Mouse (Mus musculus) MEL (cell line): ENCODE measurements around the gene Eif2ak3.

Experiments
- CTCF ChIP-seq, 3 experiments: IDR thresholded peaks in 2 of 3; conservative IDR thresholded peaks in 1 of 3; 2 replicates each; pipeline ENCODE4 v1.5.1; 2011 to 2012; ENCODE audit warnings: low read length in 3 of 3, low read depth in 2 of 3, mild to moderate bottlenecking in 2 of 3, improper control_type of control experiment in 1 of 3, inconsistent platforms in 1 of 3, mixed read lengths in 1 of 3, moderate library complexity in 1 of 3; ENCODE audit not compliant: control insufficient read depth in 1 of 3, insufficient read depth in 1 of 3, poor library complexity in 1 of 3, severe bottlenecking in 1 of 3
- EP300 ChIP-seq, 2 experiments: IDR thresholded peaks; 2 replicates each; pipeline ENCODE4 v1.6.1; 2011; ENCODE audit warnings: improper control_type of control experiment in 2 of 2, low read length in 2 of 2, low read depth in 1 of 2, mild to moderate bottlenecking in 1 of 2
- ETS1 ChIP-seq: IDR thresholded peaks from 2 replicates; pipeline ENCODE4 v1.6.1; 2012; ENCODE audit warnings: low read depth, mild to moderate bottlenecking, inconsistent platforms, low read length, improper control_type of control experiment, moderate library complexity
- GATA1 ChIP-seq: IDR thresholded peaks from 2 replicates; pipeline ENCODE4 v1.6.1; 2011; ENCODE audit warnings: low read depth, low read length, improper control_type of control experiment
- MAFK ChIP-seq: IDR thresholded peaks from 2 replicates; pipeline ENCODE4 v1.6.1; 2011; ENCODE audit warnings: low read depth, mild to moderate bottlenecking, low read length, improper control_type of control experiment, borderline replicate concordance
- MAX ChIP-seq: IDR thresholded peaks from 2 replicates; pipeline ENCODE4 v1.6.1; 2011; ENCODE audit warnings: low read length, improper control_type of control experiment
- MXI1 ChIP-seq: IDR thresholded peaks from 2 replicates; pipeline ENCODE4 v1.6.1; 2011; ENCODE audit warnings: mild to moderate bottlenecking, low read depth, low read length, improper control_type of control experiment
- NELFE ChIP-seq: IDR thresholded peaks from 2 replicates; pipeline ENCODE4 v1.6.1; 2011; ENCODE audit warnings: low read depth, low read length, improper control_type of control experiment
- POLR2A ChIP-seq, 2 experiments: IDR thresholded peaks; 2 replicates each; pipeline ENCODE4 v1.6.1; 2011 to 2012; ENCODE audit warnings: low read length in 2 of 2, mild to moderate bottlenecking in 2 of 2, control low read depth in 1 of 2, improper control_type of control experiment in 1 of 2, low read depth in 1 of 2, moderate library complexity in 1 of 2; ENCODE audit not compliant: control insufficient read depth in 1 of 2, insufficient read depth in 1 of 2, poor library complexity in 1 of 2

- TF ChIP-seq MAFK (no peak), CTCF (IDR thresholded peaks at IDR 0.05 in 2 of 3, conservative IDR thresholded peaks at IDR 0.05 in 1 of 3; ENCODE audit: control insufficient read depth in 1 of 3, insufficient read depth in 1 of 3, low read depth in 2 of 3, low read length in 3 of 3, poor library complexity in 1 of 3, severe bottlenecking in 1 of 3) (no peak), EP300 (IDR thresholded peaks at IDR 0.05; ENCODE audit: low read depth in 1 of 2, low read length in 2 of 2) (peak; percentile 41 to 45; a peak in 3 of 4 replicates), ETS1 (no peak), NELFE (no peak), GATA1 (peak; percentile 95), POLR2A (IDR thresholded peaks at IDR 0.05; ENCODE audit: control insufficient read depth in 1 of 2, insufficient read depth in 1 of 2, low read depth in 1 of 2, low read length in 2 of 2, poor library complexity in 1 of 2) (no peak), MAX (no peak), MXI1 (no peak)
These were observed 47.4 kb upstream of the Eif2ak3 start for GRCm38 (mm10) chr6:70796940-70797339.
